Mouse (Mus musculus): Measurements from ENCODE around the gene Ube2j1. TPM values are rescaled to one million over a fixed set of nuclear protein-coding genes. Genes with fewer than 3 reads are reported as not detected.

The Ube2j1 gene
- total and polyA plus RNA-seq, 3 experiments: 31.8 to 85.3 (median 44.8) TPM

DNA sequence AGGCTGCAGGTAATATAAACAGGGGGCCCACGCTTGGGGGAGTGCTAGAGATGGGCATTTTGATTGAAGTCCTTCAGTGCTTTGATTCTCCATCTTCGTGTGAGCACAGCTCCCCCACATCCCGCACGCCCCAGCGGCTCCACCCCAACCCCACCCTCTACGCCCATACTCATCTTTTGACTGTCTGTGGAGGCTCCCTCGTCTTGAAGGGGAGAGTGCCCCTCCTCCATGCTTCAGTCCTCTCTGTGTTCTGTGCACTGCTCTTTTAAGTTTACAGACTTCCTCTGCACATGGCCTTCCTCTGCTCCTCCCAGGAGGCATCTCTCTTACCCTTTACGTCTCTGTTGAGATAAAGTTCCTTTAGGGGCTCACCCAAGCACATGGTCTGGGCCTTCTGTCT, 46.5 kb downstream of the Ube2j1 start:
- no peak for ATAC-seq (ENCODE audit: extremely low read depth, insufficient number of reproducible peaks, low FRiP score, poor library complexity, severe bottlenecking)
- H3K36me3 ChIP-seq (replicated peaks): no peaks in the 10 kb centered on the region
- peaks cover 5% of the 10 kb centered on the region; the same call in 1 of the 2 replicates for H3K4me1 ChIP-seq (ENCODE audit: insufficient read depth, low read depth, low read length)
- no peaks in the 10 kb centered on the region for H3K9me3 ChIP-seq (replicated peaks)
- TF ChIP-seq GATA2 (IDR thresholded peaks at IDR 0.05; ENCODE audit: borderline replicate concordance, low read depth, low read length) (no peak), POLR2AphosphoS5 (IDR thresholded peaks at IDR 0.05; ENCODE audit: insufficient replicate concordance, low read depth, low read length) (no peak), TAL1 (conservative IDR thresholded peaks at IDR 0.05; ENCODE audit: low read depth, low read length) (no peak), GATA1 (IDR thresholded peaks at IDR 0.05; ENCODE audit: borderline replicate concordance, low read length) (no peak), CTCF (IDR thresholded peaks at IDR 0.05; ENCODE audit: low read depth, low read length) (no peak)
- peaks cover 4% of the 10 kb centered on the region; the same call in 1 of the 2 replicates for H3K27me3 ChIP-seq (ENCODE audit: insufficient read depth, low read length)
- no peak for DNase-seq (ENCODE audit: low spot score)
- no peak overlapping the region for H3K4me3 ChIP-seq (ENCODE audit: low read depth, low read length)

DNA sequence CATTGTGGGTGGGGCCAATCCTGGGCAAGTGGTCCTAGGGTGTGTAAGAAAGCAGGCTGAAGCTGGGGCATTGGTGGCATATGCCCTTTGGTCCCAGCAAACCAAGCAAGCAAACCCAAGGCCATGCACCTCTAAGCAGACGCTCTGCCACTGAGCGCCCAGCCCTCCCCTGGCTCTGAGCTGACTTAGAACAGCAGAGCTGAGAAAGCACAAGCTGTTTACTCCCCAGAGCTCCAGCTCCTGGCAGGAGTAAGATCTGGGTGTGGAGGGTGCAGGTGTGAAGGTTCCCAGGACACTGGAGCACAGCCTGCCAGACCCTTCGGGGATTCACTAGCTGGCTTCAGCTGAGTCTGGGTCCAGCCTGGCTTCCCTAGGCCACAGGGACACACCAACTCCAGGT, 47.3 kb downstream of the Ube2j1 start:
- no peaks in the 10 kb centered on the region for H3K9me3 ChIP-seq (replicated peaks)
- ATAC-seq (ENCODE audit: extremely low read depth, insufficient number of reproducible peaks, low FRiP score, poor library complexity, severe bottlenecking): no peak
- peaks cover 4% of the 10 kb centered on the region; the same call in 1 of the 2 replicates for H3K27me3 ChIP-seq (ENCODE audit: insufficient read depth, low read length)
- no peaks in the 10 kb centered on the region for H3K36me3 ChIP-seq (replicated peaks)
- DNase-seq (ENCODE audit: low spot score): no peak
- H3K4me1 ChIP-seq (ENCODE audit: insufficient read depth, low read depth, low read length): no peaks in the 10 kb centered on the region
- no peak for TF ChIP-seq TAL1 (conservative IDR thresholded peaks at IDR 0.05; ENCODE audit: low read depth, low read length)
- no peak for TF ChIP-seq GATA2 (IDR thresholded peaks at IDR 0.05; ENCODE audit: borderline replicate concordance, low read depth, low read length)
- TF ChIP-seq CTCF (IDR thresholded peaks at IDR 0.05; ENCODE audit: low read depth, low read length): no peak
- no peak for TF ChIP-seq GATA1 (IDR thresholded peaks at IDR 0.05; ENCODE audit: borderline replicate concordance, low read length)
- TF ChIP-seq POLR2AphosphoS5 (IDR thresholded peaks at IDR 0.05; ENCODE audit: insufficient replicate concordance, low read depth, low read length): no peak
- H3K4me3 ChIP-seq (ENCODE audit: low read depth, low read length): no peak overlapping the region

- Histone ChIP-seq H3K4me1 (ENCODE audit: insufficient read depth, low read depth, low read length) (no peaks in the 10 kb centered on the region), H3K27me3 (ENCODE audit: insufficient read depth, low read length) (no peaks in the 10 kb centered on the region), H3K36me3 (replicated peaks) (no peaks in the 10 kb centered on the region), H3K9me3 (replicated peaks) (no peaks in the 10 kb centered on the region), H3K4me3 (ENCODE audit: low read depth, low read length) (no peak overlapping the region)
- no peak for DNase-seq (ENCODE audit: low spot score)
- no peak for TF ChIP-seq TAL1 (conservative IDR thresholded peaks at IDR 0.05; ENCODE audit: low read depth, low read length)
- no peak for TF ChIP-seq GATA2 (IDR thresholded peaks at IDR 0.05; ENCODE audit: borderline replicate concordance, low read depth, low read length)
- no peak for TF ChIP-seq CTCF (IDR thresholded peaks at IDR 0.05; ENCODE audit: low read depth, low read length)
- no peak for TF ChIP-seq POLR2AphosphoS5 (IDR thresholded peaks at IDR 0.05; ENCODE audit: insufficient replicate concordance, low read depth, low read length)
- TF ChIP-seq GATA1 (IDR thresholded peaks at IDR 0.05; ENCODE audit: borderline replicate concordance, low read length): no peak
- ATAC-seq (ENCODE audit: extremely low read depth, insufficient number of reproducible peaks, low FRiP score, poor library complexity, severe bottlenecking): no peak
Observed at GRCm38 (mm10) chr4:33099118-33099694, 68.0 kb downstream of the Ube2j1 start.

Other genes with a start within 250 kb of the Ube2j1 start
- 34.3 and 42.0 TPM in 2 replicates for gene Lyrm2, start 231.2 kb upstream of the Ube2j1 start, total RNA-seq (2014; fragmentation: Nextera tagmentation)
- 110 and 115 TPM in 2 replicates for gene Lyrm2, start 231.2 kb upstream of the Ube2j1 start, total RNA-seq (2017)
- gene Lyrm2, start 231.2 kb upstream of the Ube2j1 start, polyA plus RNA-seq (2012): 1.6 and 3.2 TPM in 2 replicates
- gene Ankrd6, start 80.6 kb upstream of the Ube2j1 start, total RNA-seq (2014; fragmentation: Nextera tagmentation): 3.1 and 3.9 TPM in 2 replicates
- gene Ankrd6, start 80.6 kb upstream of the Ube2j1 start, total RNA-seq (2017): 4.1 and 5.9 TPM in 2 replicates
- gene Ankrd6, start 80.6 kb upstream of the Ube2j1 start, polyA plus RNA-seq (2012): 0.34 and 0.61 TPM in 2 replicates
- gene Rragd, start 48.4 kb upstream of the Ube2j1 start, total RNA-seq (2014; fragmentation: Nextera tagmentation): 6.9 and 9.1 TPM in 2 replicates
- gene Rragd, start 48.4 kb upstream of the Ube2j1 start, total RNA-seq (2017): 38.4 and 44.3 TPM in 2 replicates
- gene Rragd, start 48.4 kb upstream of the Ube2j1 start, polyA plus RNA-seq (2012): 0.49 and 0.61 TPM in 2 replicates
- gene Gabrr2, start 31.6 kb downstream of the Ube2j1 start, total RNA-seq (2014; fragmentation: Nextera tagmentation): 1.5 TPM in 1 of 2 replicates, not detected in the other
- 0.22 TPM in 1 of 2 replicates, not detected in the other for gene Gabrr2, start 31.6 kb downstream of the Ube2j1 start, total RNA-seq (2017)
- not detected in 2 replicates for gene Gabrr2, start 31.6 kb downstream of the Ube2j1 start, polyA plus RNA-seq (2012)
- gene Gabrr1, start 101.1 kb downstream of the Ube2j1 start, total RNA-seq (2014; fragmentation: Nextera tagmentation): not detected in 2 replicates
- 0.05 TPM in 1 of 2 replicates, not detected in the other for gene Gabrr1, start 101.1 kb downstream of the Ube2j1 start, total RNA-seq (2017)
- gene Gabrr1, start 101.1 kb downstream of the Ube2j1 start, polyA plus RNA-seq (2012): not detected in 2 replicates
- gene Pm20d2, start 158.3 kb downstream of the Ube2j1 start, total RNA-seq (2014; fragmentation: Nextera tagmentation): not detected in 2 replicates
- not detected in 2 replicates for gene Pm20d2, start 158.3 kb downstream of the Ube2j1 start, total RNA-seq (2017)
- not detected in 2 replicates for gene Pm20d2, start 158.3 kb downstream of the Ube2j1 start, polyA plus RNA-seq (2012)
- not detected in 2 replicates for gene Srsf12, start 177.6 kb downstream of the Ube2j1 start, total RNA-seq (2014; fragmentation: Nextera tagmentation)
- 0.05 TPM in 1 of 2 replicates, not detected in the other for gene Srsf12, start 177.6 kb downstream of the Ube2j1 start, total RNA-seq (2017)
- not detected in 2 replicates for gene Srsf12, start 177.6 kb downstream of the Ube2j1 start, polyA plus RNA-seq (2012)